Mouse (Mus musculus) olfactory bulb, adult 2 months (tissue): Measurements from ENCODE around the gene Elmod3. TPM values are rescaled to one million over a fixed set of nuclear protein-coding genes. Genes with fewer than 3 reads are reported as not detected.

Experiments
- H3K27ac ChIP-seq: fragments of 200-500 bp; 2 replicates; pipeline ENCODE4 v1.5.1; 2012; ENCODE audit warnings: low read depth, low read length; ENCODE audit not compliant: insufficient read depth
- H3K4me1 ChIP-seq: fragments of 200-500 bp; 2 replicates; pipeline ENCODE4 v1.6.1; 2012; ENCODE audit warnings: low read length; ENCODE audit not compliant: control insufficient read depth, insufficient read depth
- H3K4me3 ChIP-seq: fragments of 200-500 bp; 2 replicates; pipeline ENCODE4 v1.5.1; 2012; ENCODE audit warnings: mild to moderate bottlenecking, low read depth, low read length, moderate library complexity; ENCODE audit not compliant: insufficient read depth
- CTCF ChIP-seq: fragments of 200-500 bp; IDR thresholded peaks from 2 replicates; pipeline ENCODE4 v1.5.1; 2012; ENCODE audit warnings: low read depth, mild to moderate bottlenecking, low read length, moderate library complexity; ENCODE audit not compliant: insufficient read depth
- POLR2A ChIP-seq: fragments of 200-500 bp; IDR thresholded peaks from 2 replicates; pipeline ENCODE4 v1.6.1; 2012; ENCODE audit warnings: mild to moderate bottlenecking, low read depth, low read length, moderate library complexity; ENCODE audit not compliant: insufficient read depth
- WGBS: fragments of 180-500 bp; shearing (Covaris S2); methylation state at CpG from one replicate; pipeline ENCODE4 v1.1.7; 2018; 5-methylcytosine and 5-hydroxymethylcytosine counted together
- polyA plus RNA-seq: library from polyadenylated mRNA; stranded (reverse); fragments of >200 nt; gene quantifications from 2 replicates; pipeline ENCODE4 v1.2.4, GENCODE M21; 2012; ENCODE audit warnings: low replicate concordance; ENCODE audit not compliant: missing spikeins, insufficient read depth, insufficient read length

Elmod3 gene
- polyA plus RNA-seq, 1 experiment: not detected

DNA sequence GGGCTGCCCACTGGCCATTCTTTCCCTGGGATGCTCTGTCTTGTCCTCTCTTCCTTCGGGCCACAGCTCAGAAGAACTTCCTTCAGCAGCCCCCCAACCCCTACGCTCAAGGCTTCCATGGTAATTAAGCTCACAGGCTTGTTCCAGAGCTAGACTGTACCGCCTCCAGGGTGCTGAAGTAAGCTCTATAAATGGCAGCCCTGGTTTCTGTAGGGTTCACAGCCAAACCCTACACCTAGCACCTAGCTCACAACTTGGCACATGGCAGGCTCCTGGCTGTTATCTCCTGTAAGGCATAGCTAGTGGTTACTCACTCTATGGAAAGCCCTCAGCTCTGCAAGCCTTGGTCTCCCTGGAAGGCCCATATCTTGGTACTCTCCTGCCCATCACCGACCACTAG, 65.6 kb downstream of the Elmod3 start:
- TF ChIP-seq CTCF (no peak), POLR2A (no peak)
- WGBS: 53% methylated on average over 4 of the region's 4 CpGs
- Histone ChIP-seq H3K27ac (peak overlapping the region; percentile 77), H3K4me1 (peaks cover 8% of the 10 kb centered on the region), H3K4me3 (no peak overlapping the region)

DNA sequence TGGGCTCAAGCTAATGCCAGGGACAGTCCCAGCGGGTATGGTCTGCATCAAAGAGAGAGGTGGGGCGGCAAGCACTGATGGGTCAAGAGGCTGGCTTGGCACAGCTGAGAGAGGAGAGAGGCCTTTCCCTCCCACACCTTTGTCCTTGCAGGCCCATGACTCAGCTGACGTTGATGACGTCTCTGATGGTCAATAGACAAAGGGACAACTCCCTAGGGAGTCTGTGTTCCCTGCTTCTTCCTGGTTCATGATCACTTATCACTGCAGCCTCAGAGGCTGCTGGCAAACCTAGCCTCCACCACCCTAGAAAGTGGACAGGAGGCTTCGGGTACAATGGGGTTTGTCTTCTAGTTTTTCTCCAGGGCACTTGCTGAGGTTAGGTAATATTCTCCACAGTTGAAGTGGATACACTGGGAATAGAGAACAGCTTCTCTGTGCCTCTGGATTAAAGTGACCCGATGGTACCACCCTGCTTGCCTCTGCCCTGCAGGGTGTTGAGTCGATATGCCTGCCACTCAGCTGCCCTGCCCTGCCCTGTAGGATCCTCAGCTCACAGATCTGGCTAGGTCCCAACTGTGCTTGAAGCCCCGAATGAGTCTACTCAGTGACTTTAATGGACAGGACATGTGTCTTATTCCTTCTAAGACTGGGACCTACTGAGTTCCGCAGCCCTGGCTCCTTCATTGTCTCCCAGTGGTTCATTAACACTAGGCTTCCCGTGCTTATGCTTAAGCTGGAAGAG, 69.6 kb downstream of the Elmod3 start:
- WGBS: 78% methylated on average over 10 of the region's 10 CpGs
- Histone ChIP-seq H3K27ac (no peak overlapping the region), H3K4me1 (peaks cover 4% of the 10 kb centered on the region), H3K4me3 (no peak overlapping the region)
- TF ChIP-seq POLR2A: no peak
- no peak for TF ChIP-seq CTCF

DNA sequence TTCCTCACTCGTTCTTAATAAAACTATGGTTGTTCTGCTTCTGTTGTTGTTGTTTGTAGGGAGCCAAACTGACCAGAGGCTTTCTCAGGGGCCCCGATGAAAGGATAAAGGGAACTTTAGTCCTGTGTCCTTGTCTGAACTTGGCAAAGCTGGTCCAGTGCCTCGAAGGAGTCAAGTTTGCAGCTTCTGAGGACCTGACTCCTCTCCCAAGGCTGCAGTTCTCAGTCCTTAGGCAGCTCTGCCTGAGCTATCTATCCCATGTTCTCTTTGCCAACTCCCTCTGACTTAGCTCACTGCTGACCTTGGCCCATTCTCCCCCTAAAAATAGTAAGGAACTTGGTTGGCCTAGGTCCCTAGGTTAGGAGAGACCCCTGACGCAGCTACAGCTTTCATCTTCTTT, 71.1 kb downstream of the Elmod3 start:
- H3K4me3 ChIP-seq: no peak overlapping the region
- no peaks in the 10 kb centered on the region; the same call in 1 of the 2 replicates for H3K4me1 ChIP-seq
- TF ChIP-seq CTCF (no peak), POLR2A (no peak)
- H3K27ac ChIP-seq: no peak overlapping the region
- WGBS: 68% methylated on average over 4 of the region's 4 CpGs

DNA sequence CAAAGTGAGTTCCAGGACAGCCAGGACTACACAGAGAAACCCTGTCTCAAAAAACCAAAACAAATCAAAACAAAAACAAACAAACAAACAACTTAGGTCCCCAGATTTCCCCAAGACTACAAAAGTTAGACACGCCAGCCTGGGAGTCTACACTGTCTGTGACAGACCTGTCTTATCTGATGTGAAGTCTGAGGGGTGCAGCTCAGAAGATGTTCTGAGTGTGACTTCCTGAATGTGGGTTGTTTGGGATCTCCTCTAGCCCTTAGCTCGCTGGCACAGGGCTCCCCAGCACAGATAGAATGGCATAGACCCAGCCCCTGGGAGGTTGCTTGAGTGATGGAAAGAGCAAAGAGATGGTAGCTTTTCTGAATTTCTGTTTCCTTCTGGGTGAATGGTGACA, 74.1 kb downstream of the Elmod3 start:
- TF ChIP-seq CTCF (no peak), POLR2A (no peak)
- 90% methylated on average over 2 of the region's 2 CpGs for WGBS
- H3K27ac ChIP-seq: no peak overlapping the region
- no peak overlapping the region for H3K4me3 ChIP-seq
- H3K4me1 ChIP-seq: peaks cover 13% of the 10 kb centered on the region

DNA sequence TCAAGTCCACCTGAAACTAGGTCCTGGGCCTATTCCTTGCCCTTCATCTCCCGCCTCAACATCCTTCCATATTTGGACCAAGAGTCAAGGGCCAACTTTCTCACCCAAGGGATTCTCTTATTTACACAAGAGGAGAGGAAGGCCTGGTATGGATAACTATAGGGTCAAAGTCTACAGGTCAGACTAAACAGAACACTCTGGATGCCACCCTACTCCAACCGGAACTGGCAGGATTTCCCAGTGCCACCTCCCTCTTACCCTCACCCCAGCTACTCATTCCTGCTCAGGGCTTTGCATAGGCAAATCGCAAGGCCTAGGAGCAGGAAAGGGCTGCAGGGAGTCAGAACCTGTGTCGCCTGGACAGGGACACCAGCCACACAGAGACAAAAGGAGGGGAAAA, 75.0 kb downstream of the Elmod3 start:
- Histone ChIP-seq H3K4me1 (peaks cover 22% of the 10 kb centered on the region), H3K27ac (no peak overlapping the region), H3K4me3 (no peak overlapping the region)
- WGBS: 83% methylated on average over 4 of the region's 4 CpGs
- TF ChIP-seq POLR2A (no peak), CTCF (no peak)

DNA sequence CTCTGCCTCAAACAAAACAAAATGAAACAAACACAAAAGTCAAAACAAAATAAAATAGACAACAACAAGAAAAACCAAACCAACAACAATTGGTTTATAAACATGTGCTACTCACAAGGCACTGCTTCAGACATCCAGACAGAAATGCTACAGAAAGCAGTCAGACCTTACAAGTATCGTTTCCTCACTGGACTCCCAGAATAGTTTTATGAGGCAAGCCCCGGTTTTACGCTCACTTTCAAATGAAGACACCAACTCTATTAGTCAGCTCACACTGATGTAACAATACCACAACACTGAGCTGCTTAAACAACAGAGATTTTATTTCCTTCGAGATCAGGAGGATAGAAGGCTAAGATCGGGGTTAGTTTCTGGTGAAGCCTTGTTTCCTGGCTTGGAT, 75.9 kb downstream of the Elmod3 start:
- H3K4me1 ChIP-seq: peaks cover 23% of the 10 kb centered on the region
- 50% methylated on average over 5 of the region's 5 CpGs for WGBS
- no peak for TF ChIP-seq CTCF
- TF ChIP-seq POLR2A: no peak
- H3K4me3 ChIP-seq: no peak overlapping the region
- H3K27ac ChIP-seq: no peak overlapping the region

DNA sequence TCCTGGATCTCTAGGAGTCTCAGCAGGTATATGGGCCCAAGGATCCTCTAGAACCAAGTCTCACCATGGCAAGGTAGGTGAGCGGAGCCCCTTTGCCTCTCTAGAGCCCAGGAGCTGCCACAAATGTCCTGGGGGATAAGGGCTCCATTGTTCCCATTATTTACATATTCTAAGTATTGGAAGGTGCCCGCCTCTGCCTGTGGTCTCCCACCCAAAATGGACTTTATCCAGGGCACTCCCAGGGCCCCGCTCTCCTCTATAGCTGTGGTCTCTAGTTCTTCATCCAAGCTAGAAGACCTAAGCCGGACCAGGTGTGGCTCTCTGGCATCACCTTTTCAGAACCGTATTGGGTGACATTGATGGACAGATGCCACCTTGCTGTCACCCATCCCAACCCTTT, 76.6 kb downstream of the Elmod3 start, which contains the start of gene Sh2d6:
TSS of gene Sh2d6 (minus strand) at position 101 of the 400 bp plus-strand sequence.
- H3K4me3 ChIP-seq: no peak within 1 kb of the TSS
- H3K27ac ChIP-seq: peak within 1 kb of the TSS; percentile 55
- 92% methylated on average over 5 of the region's 5 CpGs for WGBS
- TF ChIP-seq CTCF (no peak), POLR2A (no peak)
- peaks cover 23% of the 10 kb centered on the region for H3K4me1 ChIP-seq

DNA sequence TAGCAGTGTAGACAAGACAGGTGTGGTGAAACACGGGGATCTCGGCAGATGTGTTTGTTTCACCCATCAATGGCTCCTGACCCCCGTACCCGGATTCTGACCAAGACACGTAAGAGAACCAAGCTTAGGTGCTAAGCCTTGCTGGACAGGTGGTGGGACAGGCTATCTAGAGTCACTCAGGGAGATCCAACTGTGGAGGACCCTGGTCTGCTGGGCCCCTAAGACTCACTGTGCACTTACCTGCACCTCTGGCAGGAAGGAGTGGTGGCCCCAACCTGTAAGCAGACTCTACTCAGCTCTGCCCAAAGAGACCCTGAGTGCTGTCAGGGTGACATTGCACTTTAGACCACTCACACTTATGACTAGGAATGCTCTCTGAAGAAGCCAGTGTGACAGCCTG, 77.3 kb downstream of the Elmod3 start:
- TF ChIP-seq CTCF: no peak
- 92% methylated on average over 5 of the region's 5 CpGs for WGBS
- H3K4me3 ChIP-seq: no peak overlapping the region
- no peak overlapping the region for H3K27ac ChIP-seq
- peaks cover 23% of the 10 kb centered on the region for H3K4me1 ChIP-seq

DNA sequence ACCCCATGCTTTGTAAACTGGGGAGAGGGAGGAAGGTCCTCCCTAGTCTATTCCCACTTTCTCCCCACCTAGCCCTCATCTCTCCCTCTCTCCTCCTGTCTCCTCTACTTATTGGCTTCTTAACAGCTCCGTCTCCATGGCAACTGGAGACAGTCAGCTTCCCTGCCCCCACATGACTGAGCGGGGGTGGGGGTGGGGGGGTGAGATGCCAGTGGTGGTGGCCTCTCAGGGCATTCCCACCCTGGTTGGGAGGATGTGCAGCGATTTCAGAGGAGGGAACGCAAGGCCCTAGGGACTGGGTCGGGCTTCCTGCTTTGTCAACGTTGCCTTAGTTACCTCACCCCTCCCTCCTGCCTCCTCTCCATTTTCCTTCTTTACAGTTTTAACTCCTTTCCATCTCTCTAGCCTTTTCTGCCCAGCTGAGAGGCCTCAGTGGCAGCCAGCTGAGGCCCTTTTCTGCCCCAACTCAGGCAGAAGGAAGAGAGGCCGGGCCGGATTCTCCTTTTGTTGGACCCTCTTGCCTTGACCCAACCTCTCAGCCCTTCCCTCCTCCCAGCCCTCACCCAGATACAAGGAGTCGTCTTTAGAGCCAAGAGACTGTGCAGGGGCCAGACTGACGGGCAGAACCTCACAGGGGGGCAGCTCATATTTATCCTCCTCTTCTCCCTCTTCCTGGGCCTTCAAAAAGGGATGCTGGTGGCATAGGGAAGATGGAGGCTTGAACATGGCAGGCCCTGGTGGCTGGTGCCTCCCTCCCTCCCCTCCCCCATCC, 78.1 kb downstream of the Elmod3 start:
- TF ChIP-seq CTCF (no peak), POLR2A (no peak)
- Histone ChIP-seq H3K4me1 (peaks cover 29% of the 10 kb centered on the region), H3K27ac (peak overlapping the region; percentile 55), H3K4me3 (no peak overlapping the region)
- 12% methylated on average over 10 of the region's 10 CpGs for WGBS
